Mouse (Mus musculus): ENCODE measurements around the gene Tes.

GRCm38 (mm10) chr6:17051432-17052025, 13.4 kb upstream of the Tes start:
- TF ChIP-seq CTCF (IDR thresholded peaks at IDR 0.05; ENCODE audit: borderline replicate concordance, insufficient read depth, low read depth, low read length): no peak
- no peak for TF ChIP-seq POLR2A (IDR thresholded peaks at IDR 0.05; ENCODE audit: borderline replicate concordance, insufficient read depth, low read length)
